Mouse (Mus musculus) cortical plate, adult 2 months (tissue): ENCODE measurements at regions not wholly inside any gene's neighbourhood (a gene's known extent, or its start where the extent isn't known, plus 50 kb on each side); places are given as distances from the start of the nearest gene placed in this dataset.

Experiments
- CTCF ChIP-seq: fragments of 200-500 bp; IDR thresholded peaks from 2 replicates; pipeline ENCODE4 v1.5.1; 2011; ENCODE audit warnings: mild to moderate bottlenecking, control low read depth, low read length; ENCODE audit not compliant: insufficient read depth; ENCODE audit errors: extremely low read depth
- POLR2A ChIP-seq: fragments of 200-500 bp; IDR thresholded peaks from 2 replicates; pipeline ENCODE4 v1.6.1; 2011; ENCODE audit warnings: mild to moderate bottlenecking, low read length, control low read depth; ENCODE audit not compliant: insufficient read depth; ENCODE audit errors: extremely low read depth

DNA sequence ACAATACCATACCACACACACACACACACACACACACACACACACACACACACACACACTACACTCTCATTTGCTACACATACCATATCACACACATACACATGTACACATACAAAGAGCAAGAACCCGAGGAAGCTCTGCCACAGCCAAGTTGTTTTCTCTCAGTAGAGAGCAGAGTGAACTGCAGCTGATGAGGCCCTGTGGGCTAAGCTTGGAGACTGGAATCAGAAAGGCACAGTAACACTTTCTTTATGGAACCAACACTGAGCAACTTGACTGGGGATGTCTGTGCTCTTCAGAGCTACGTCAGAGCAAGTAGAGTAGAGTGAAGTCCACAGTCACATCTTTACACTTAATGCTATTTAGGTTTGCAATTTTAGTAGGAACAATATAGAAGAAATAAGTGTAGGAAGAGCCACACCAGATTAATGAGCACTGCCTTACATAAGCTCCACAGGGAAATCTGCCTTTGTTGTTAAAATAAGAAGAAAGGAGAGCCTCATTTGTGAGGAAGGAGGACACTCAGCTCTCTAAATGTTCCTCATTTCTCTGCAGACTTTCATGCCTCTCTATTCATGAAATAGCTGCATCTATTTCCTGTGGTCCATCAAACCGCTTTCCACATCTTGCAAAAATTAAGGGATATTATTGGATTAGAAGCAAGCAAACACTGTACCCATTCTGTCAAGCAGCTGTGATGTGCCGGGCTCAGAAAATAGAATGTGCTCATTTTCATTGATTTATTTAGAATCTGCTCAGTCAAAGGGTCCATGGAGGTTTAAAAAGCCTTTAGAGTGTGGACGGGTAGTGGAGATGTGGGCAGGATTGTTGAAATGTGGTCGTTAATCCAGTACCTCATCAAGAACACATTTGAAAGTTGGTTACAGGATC, 107.0 kb upstream of the Cttnbp2 start:
- no peak for TF ChIP-seq CTCF
- TF ChIP-seq POLR2A: no peak
